Mouse (Mus musculus): ENCODE measurements around the gene Asic1.
A peak's percentile ranks its signal among the peaks of the same experiment; 100 is the strongest.
"Not testable (repeated sequence)": the region's sequence is repeated elsewhere in the genome, so short reads cannot be mapped to it uniquely, and the experiment has no call there.

Asic1 gene

GRCm38 (mm10) chr15:99701640-99701998 lies 31.5 kb downstream of the Asic1 start:
- DNase-seq (ENCODE audit: inconsistent age in 2 of 2, low spot score in 1 of 2): not testable (repeated sequence)

- peak; percentile 94 to 98 for DNase-seq (ENCODE audit: inconsistent age in 2 of 2, low spot score in 1 of 2)
Observed at GRCm38 (mm10) chr15:99701999-99702900, 32.1 kb downstream of the Asic1 start, which contains the start of gene Smarcd1. Gene Smarcd1, plus strand, starts transcription at chr15:99702129.

- peak; percentile 51 to 77 for DNase-seq (ENCODE audit: inconsistent age in 2 of 2, low spot score in 1 of 2)
Observed at GRCm38 (mm10) chr15:99703104-99703503, 32.9 kb downstream of the Asic1 start.

GRCm38 (mm10) chr15:99703676-99704040 lies 33.5 kb downstream of the Asic1 start:
- DNase-seq (ENCODE audit: inconsistent age in 2 of 2, low spot score in 1 of 2): peak; percentile 52 to 85

DNA sequence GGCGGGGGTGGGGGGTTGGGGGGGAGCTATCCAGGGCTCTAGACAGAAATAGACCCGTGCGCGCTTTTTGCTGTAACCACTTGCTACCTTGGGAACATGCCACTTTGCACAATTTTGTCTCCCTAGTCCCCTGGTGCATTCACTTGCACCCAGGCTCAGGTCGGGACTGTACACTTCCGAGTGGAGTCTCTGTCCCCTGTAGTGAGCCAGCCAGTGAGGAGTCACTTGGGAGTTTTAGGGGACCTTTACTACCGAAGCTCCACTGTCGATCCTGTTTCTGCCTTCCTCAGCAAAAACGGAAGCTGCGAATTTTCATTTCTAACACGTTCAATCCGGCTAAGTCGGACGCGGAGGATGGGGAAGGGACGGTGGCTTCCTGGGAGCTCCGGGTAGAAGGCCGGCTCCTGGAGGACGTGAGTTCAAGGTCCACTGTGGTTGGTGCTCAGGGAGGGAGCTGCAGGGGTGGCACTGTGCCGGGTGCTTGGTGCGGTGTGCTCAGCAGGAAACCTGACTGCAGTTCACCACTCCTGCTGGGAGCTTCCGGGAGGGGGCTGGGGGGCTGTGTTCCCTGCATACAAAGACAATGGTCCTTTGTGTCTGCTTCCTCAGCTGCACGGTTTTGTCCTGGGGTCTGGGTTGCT lies 34.0 kb downstream of the Asic1 start:
- DNase-seq (ENCODE audit: inconsistent age in 2 of 2, low spot score in 1 of 2): peak; percentile 80 to 90

- DNase-seq (ENCODE audit: inconsistent age in 2 of 2, low spot score in 1 of 2): peak; percentile 80 to 84
Observed at GRCm38 (mm10) chr15:99704881-99705280, 34.7 kb downstream of the Asic1 start.

DNA sequence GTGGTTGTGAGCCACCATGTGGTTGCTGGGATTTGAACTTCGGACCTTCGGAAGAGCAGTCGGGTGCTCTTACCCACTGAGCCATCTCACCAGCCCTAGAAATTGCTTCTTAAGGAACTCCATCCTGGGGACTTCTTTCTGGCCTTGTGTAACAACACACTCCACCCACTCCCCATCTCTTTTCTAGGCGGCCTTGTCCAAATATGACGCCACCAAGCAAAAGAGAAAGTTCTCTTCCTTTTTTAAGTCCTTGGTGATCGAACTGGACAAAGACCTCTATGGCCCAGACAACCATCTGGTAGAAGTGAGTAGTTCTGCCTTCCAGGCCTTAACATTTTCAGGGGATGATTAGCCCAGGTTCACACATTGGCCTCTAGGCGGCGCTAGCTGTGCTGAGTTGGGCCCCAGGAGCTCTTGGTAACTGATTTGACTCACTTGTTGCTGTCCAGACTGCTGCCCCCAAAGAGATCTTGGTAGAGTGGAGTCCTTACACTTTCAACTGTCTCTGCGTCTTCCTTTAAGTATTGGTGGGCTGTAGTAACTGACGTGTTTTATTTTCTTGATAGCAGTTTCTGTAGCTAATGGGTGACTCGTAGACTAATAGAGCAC lies 35.4 kb downstream of the Asic1 start, which contains the start of gene Gm17349:
Gm17349 (minus strand) TSS at position 51 of the 609 bp plus-strand sequence.
- peak; percentile 84 to 92 for DNase-seq (ENCODE audit: inconsistent age in 2 of 2, low spot score in 1 of 2)

GRCm38 (mm10) chr15:99708176-99708575 lies 38.0 kb downstream of the Asic1 start:
- DNase-seq (ENCODE audit: inconsistent age in 2 of 2, low spot score in 1 of 2): no peak

GRCm38 (mm10) chr15:99710221-99711190 lies 40.3 kb downstream of the Asic1 start:
- peak; percentile 69 to 87 for DNase-seq (ENCODE audit: inconsistent age in 2 of 2, low spot score in 1 of 2)

DNA sequence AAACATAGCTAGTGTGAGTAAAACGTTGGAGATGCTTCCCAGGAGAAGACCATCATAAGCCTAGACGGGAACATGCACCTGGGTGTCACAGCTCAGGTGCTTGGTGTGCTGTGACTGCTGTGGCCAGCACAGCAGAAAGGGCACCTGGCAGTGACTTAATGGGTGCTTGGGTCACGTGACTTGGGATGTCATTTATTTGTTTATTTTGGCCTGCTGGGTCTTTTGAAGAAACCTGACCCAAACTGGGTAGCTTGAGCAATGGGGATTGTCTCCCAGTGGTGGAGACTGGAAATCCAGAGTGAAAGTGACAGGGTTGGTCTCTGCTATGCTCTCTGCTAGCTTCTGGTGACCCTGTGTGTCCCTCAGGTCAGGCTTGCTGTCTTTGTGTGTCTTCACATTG lies 41.3 kb downstream of the Asic1 start:
- DNase-seq (ENCODE audit: inconsistent age in 2 of 2, low spot score in 1 of 2): no peak

GRCm38 (mm10) chr15:99712666-99713559 lies 42.7 kb downstream of the Asic1 start:
- peak in 1 of 2 experiments; percentile 69 for DNase-seq (ENCODE audit: inconsistent age in 2 of 2, low spot score in 1 of 2)

GRCm38 (mm10) chr15:99713569-99713968 lies 43.4 kb downstream of the Asic1 start:
- peak in 1 of 2 experiments; percentile 58 for DNase-seq (ENCODE audit: inconsistent age in 2 of 2, low spot score in 1 of 2)

DNA sequence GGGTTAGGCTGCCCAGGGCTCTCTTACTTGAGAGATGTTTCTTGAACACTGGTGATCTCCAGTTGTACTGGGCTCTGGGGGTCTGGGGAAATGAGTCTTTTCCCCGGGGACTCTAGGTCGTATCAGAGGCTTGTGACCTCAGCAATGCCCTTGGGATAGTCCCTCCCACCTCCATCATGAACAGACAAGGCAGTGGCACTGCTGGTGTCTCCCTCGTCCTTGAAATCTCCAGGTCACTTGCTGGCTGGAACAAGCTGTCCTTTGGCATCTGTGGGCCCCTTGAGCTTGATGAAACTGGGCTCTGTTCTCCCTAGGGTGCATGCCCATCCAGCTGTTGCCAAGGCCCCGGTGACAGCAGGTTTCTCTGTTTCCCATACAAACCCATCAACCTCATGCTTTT lies 44.0 kb downstream of the Asic1 start:
- peak; percentile 92 to 93 for DNase-seq (ENCODE audit: inconsistent age in 2 of 2, low spot score in 1 of 2)

DNA sequence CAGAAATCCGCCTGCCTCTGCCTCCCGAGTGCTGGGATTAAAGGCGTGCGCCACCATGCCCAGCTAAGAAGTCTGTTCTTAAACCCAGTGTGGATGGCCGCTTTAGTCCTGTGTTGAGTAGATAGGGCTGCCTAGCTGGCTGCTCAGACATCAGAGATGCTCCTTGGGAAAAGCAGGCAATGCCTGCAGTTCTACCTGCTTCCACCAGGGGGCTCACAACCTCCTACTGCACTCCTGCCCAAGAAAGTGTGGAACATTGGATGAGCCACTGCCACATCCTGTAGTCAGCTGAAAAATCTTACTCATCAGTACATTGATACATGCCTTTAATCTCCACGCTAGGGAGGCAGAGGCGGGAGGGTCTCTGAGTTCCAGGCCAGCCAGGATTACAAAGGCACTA lies 44.7 kb downstream of the Asic1 start:
- peak; percentile 83 to 92 for DNase-seq (ENCODE audit: inconsistent age in 2 of 2, low spot score in 1 of 2)

DNA sequence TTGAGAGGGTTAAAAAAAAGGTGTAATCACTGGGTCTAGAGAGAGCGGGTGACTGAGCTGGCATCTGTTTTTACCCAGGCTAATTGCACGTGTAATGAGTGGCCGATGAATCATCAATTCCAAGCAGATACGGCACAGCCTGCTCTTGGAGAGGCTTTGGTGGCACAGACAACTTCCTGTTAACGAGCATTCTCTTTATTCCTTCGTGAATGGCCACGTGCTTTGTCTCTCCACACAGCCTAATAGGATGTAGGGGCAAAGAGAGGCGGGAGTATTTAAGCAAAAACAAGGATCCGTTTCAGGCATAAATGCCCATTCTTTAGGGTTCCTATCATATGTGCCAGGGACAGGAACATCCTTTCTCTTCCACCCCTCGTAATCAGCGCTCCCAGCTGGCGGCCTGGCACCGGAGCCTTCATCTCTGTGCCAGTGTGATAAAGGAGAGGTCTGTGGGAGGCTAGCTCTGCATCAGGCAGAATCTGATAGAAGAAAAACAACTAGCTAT lies 45.2 kb downstream of the Asic1 start:
- DNase-seq (ENCODE audit: inconsistent age in 2 of 2, low spot score in 1 of 2): peak; percentile 61 to 83

DNA sequence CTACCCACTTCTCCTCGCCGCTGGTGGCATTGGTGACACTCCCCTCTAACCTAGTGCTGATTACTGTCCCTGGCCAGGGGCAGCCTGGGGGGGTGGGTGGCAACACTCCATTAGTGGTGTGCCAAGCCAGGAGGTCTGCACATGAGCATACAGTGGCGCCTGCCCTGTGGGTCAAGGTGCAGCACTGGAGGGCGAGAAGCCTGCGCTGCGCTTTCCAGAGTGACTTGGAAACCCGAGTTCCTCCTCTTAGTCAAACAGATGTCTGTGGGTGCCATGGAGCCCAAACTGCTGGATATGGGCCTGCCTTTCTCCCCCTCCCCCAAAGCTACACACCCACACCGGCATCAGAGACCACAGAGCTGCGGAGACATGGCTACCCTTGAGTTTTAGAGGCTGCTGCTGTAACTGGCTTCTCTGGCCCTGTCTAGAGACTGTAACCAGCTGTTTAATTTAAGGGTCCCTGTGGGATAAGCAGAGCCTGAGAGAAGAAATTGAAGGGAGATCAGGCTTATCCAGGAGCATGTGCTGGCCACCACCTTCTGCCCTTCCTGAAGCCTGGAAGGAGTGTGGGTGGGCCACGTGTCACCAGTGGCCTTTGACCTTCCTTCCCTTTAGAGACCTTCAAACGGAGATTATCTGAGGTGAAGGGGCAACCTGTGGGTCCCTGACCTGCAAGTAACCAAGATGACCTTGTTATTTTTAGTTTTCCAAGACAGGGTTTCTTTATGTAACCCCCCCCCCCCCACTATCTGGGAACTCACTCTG lies 46.0 kb downstream of the Asic1 start:
- peak in 1 of 2 experiments; percentile 74 for DNase-seq (ENCODE audit: inconsistent age in 2 of 2, low spot score in 1 of 2)

GRCm38 (mm10) chr15:99716814-99717213 lies 46.6 kb downstream of the Asic1 start:
- peak in 1 of 2 experiments; percentile 47 for DNase-seq (ENCODE audit: inconsistent age in 2 of 2, low spot score in 1 of 2)
